Mouse (Mus musculus): Measurements from ENCODE around the gene Themis2.

The Themis2 gene

GRCm38 (mm10) chr4:132752992-132753391 lies 43.2 kb downstream of the Themis2 start:
- DNase-seq (ENCODE audit: low read depth) = peak; percentile 67

- DNase-seq (ENCODE audit: low read depth) = no peak
Measured at GRCm38 (mm10) chr4:132749258-132749982, 46.8 kb downstream of the Themis2 start.

GRCm38 (mm10) chr4:132748778-132749177 lies 47.4 kb downstream of the Themis2 start:
- DNase-seq (ENCODE audit: low read depth) = peak; percentile 59

- DNase-seq (ENCODE audit: low read depth) = peak; percentile 88
Measured at GRCm38 (mm10) chr4:132747664-132748259, 48.4 kb downstream of the Themis2 start.

GRCm38 (mm10) chr4:132746911-132747517 lies 49.2 kb downstream of the Themis2 start:
- peak; percentile 22 for DNase-seq (ENCODE audit: low read depth)

- DNase-seq (ENCODE audit: low read depth) = no peak
Measured at GRCm38 (mm10) chr4:132743992-132744911, 51.9 kb downstream of the Themis2 start.

GRCm38 (mm10) chr4:132741491-132741890 lies 54.7 kb downstream of the Themis2 start:
- DNase-seq (ENCODE audit: low read depth) = no peak

- DNase-seq (ENCODE audit: low read depth) = peak; percentile 40
Measured at GRCm38 (mm10) chr4:132737154-132737553, 59.0 kb downstream of the Themis2 start.

- peak; percentile 31 for DNase-seq (ENCODE audit: low read depth)
Measured at GRCm38 (mm10) chr4:132735894-132736293, 60.3 kb downstream of the Themis2 start.

- peak; percentile 51 for DNase-seq (ENCODE audit: low read depth)
Measured at GRCm38 (mm10) chr4:132735389-132735788, 60.8 kb downstream of the Themis2 start.

- DNase-seq (ENCODE audit: low read depth) = no peak
Measured at GRCm38 (mm10) chr4:132734766-132735165, 61.4 kb downstream of the Themis2 start.

GRCm38 (mm10) chr4:132733071-132733770 lies 63.0 kb downstream of the Themis2 start:
- DNase-seq (ENCODE audit: low read depth) = peak; percentile 27

GRCm38 (mm10) chr4:132732148-132732684 lies 64.0 kb downstream of the Themis2 start, which contains the start of gene Xkr8:
TSS of gene Xkr8 (minus strand) at chr4:132732546.
- peak; percentile 94 for DNase-seq (ENCODE audit: low read depth)
